Mouse (Mus musculus): ENCODE results near the gene Aldh3b1. TPM values are rescaled to one million over a fixed set of nuclear protein-coding genes. Genes with fewer than 3 reads are reported as not detected.

Aldh3b1 gene
- polyA plus RNA-seq, 1 experiment from 2014 or later, result 2.3 TPM

GRCm38 (mm10) chr19:3912337-3913204 is 17.0 kb downstream of the Aldh3b1 start, which contains the start of gene Ndufs8:
TSS of gene Ndufs8 (minus strand) at chr19:3912774.
- peak within 1 kb of the TSS; percentile 53 for H3K9ac ChIP-seq (ENCODE audit: low read length)
- peaks cover 15% of the 10 kb centered on the region for H3K4me1 ChIP-seq (replicated peaks; ENCODE audit: control insufficient read depth, insufficient read depth, low read length)
- WGBS, result under 1% methylated on average over 43 of the region's 43 CpGs
- peaks cover 33% of the 10 kb centered on the region for H3K36me3 ChIP-seq (ENCODE audit: control insufficient read depth, insufficient read depth, low read length)
- H3K9me3 ChIP-seq (ENCODE audit: control insufficient read depth, low read length), result no peaks in the 10 kb centered on the region
- peak within 1 kb of the TSS; percentile 63 for H3K4me3 ChIP-seq (ENCODE audit: low read depth, low read length)
- peak within 1 kb of the TSS; percentile 77 for H3K4me2 ChIP-seq (ENCODE audit: low read length)
- DNase-seq (ENCODE audit: low spot score) (peak; percentile 92), ATAC-seq (replicated peaks; ENCODE audit: low FRiP score, low TSS enrichment, low read depth) (peak; percentile 98)
- peak within 1 kb of the TSS; percentile 72; the same call in 1 of the 2 replicates for H3K27ac ChIP-seq (ENCODE audit: low read depth)
- H3K27me3 ChIP-seq (replicated peaks; ENCODE audit: control insufficient read depth, insufficient read depth, low read length), result no peaks in the 10 kb centered on the region

- ATAC-seq (replicated peaks; ENCODE audit: low FRiP score, low TSS enrichment, low read depth), result no peak
- Histone ChIP-seq H3K27ac (ENCODE audit: low read depth) (no peak overlapping the region), H3K4me3 (ENCODE audit: low read depth, low read length) (no peak overlapping the region), H3K9me3 (ENCODE audit: control insufficient read depth, low read length) (no peaks in the 10 kb centered on the region), H3K9ac (ENCODE audit: low read length) (no peak overlapping the region), H3K4me2 (ENCODE audit: low read length) (no peak overlapping the region), H3K4me1 (replicated peaks; ENCODE audit: control insufficient read depth, insufficient read depth, low read length) (peaks cover 32% of the 10 kb centered on the region), H3K27me3 (replicated peaks; ENCODE audit: control insufficient read depth, insufficient read depth, low read length) (no peaks in the 10 kb centered on the region), H3K36me3 (ENCODE audit: control insufficient read depth, insufficient read depth, low read length) (peaks cover 33% of the 10 kb centered on the region)
- WGBS, result 83% methylated on average over 5 of the region's 5 CpGs
- DNase-seq (ENCODE audit: low spot score), result no peak
Measured at GRCm38 (mm10) chr19:3910206-3910605, 19.4 kb downstream of the Aldh3b1 start.

GRCm38 (mm10) chr19:3907876-3908660 is 21.5 kb downstream of the Aldh3b1 start:
- 83% methylated on average over 8 of the region's 8 CpGs for WGBS
- ATAC-seq (replicated peaks; ENCODE audit: low FRiP score, low TSS enrichment, low read depth), result no peak
- H3K27me3 ChIP-seq (replicated peaks; ENCODE audit: control insufficient read depth, insufficient read depth, low read length), result no peaks in the 10 kb centered on the region
- H3K4me3 ChIP-seq (ENCODE audit: low read depth, low read length), result no peak overlapping the region
- no peak overlapping the region for H3K27ac ChIP-seq (ENCODE audit: low read depth)
- no peak for DNase-seq (ENCODE audit: low spot score)
- H3K36me3 ChIP-seq (ENCODE audit: control insufficient read depth, insufficient read depth, low read length), result peaks cover 41% of the 10 kb centered on the region
- H3K9me3 ChIP-seq (ENCODE audit: control insufficient read depth, low read length), result no peaks in the 10 kb centered on the region
- H3K4me2 ChIP-seq (ENCODE audit: low read length), result peak overlapping the region; percentile 84
- H3K4me1 ChIP-seq (replicated peaks; ENCODE audit: control insufficient read depth, insufficient read depth, low read length), result peaks cover 28% of the 10 kb centered on the region
- H3K9ac ChIP-seq (ENCODE audit: low read length), result no peak overlapping the region

GRCm38 (mm10) chr19:3906795-3907786 is 22.5 kb downstream of the Aldh3b1 start, which contains the start of gene Tcirg1:
TSS of gene Tcirg1 (minus strand) at chr19:3907133.
- peak; percentile 86 for ATAC-seq (replicated peaks; ENCODE audit: low FRiP score, low TSS enrichment, low read depth)
- Histone ChIP-seq H3K27me3 (replicated peaks; ENCODE audit: control insufficient read depth, insufficient read depth, low read length) (no peaks in the 10 kb centered on the region), H3K9me3 (ENCODE audit: control insufficient read depth, low read length) (no peaks in the 10 kb centered on the region), H3K9ac (ENCODE audit: low read length) (peak within 1 kb of the TSS; percentile 65), H3K4me3 (ENCODE audit: low read depth, low read length) (peak within 1 kb of the TSS; percentile 79), H3K4me1 (replicated peaks; ENCODE audit: control insufficient read depth, insufficient read depth, low read length) (peaks cover 28% of the 10 kb centered on the region), H3K27ac (ENCODE audit: low read depth) (peak within 1 kb of the TSS; percentile 59; the same call in 1 of the 2 replicates), H3K36me3 (ENCODE audit: control insufficient read depth, insufficient read depth, low read length) (peaks cover 51% of the 10 kb centered on the region), H3K4me2 (ENCODE audit: low read length) (peak within 1 kb of the TSS; percentile 84)
- DNase-seq (ENCODE audit: low spot score), result peak; percentile 88
- 3% methylated on average over 36 of the region's 36 CpGs for WGBS

GRCm38 (mm10) chr19:3906326-3906725 is 23.3 kb downstream of the Aldh3b1 start:
- peak overlapping the region; percentile 65 for H3K9ac ChIP-seq (ENCODE audit: low read length)
- H3K4me3 ChIP-seq (ENCODE audit: low read depth, low read length), result peak overlapping the region; percentile 79
- peak overlapping the region; percentile 59; the same call in 1 of the 2 replicates for H3K27ac ChIP-seq (ENCODE audit: low read depth)
- DNase-seq (ENCODE audit: low spot score), result no peak
- H3K4me2 ChIP-seq (ENCODE audit: low read length), result peak overlapping the region; percentile 84
- H3K27me3 ChIP-seq (replicated peaks; ENCODE audit: control insufficient read depth, insufficient read depth, low read length), result no peaks in the 10 kb centered on the region
- 31% methylated on average over 10 of the region's 10 CpGs for WGBS
- peaks cover 23% of the 10 kb centered on the region for H3K4me1 ChIP-seq (replicated peaks; ENCODE audit: control insufficient read depth, insufficient read depth, low read length)
- ATAC-seq (replicated peaks; ENCODE audit: low FRiP score, low TSS enrichment, low read depth), result peak; percentile 4
- H3K9me3 ChIP-seq (ENCODE audit: control insufficient read depth, low read length), result no peaks in the 10 kb centered on the region
- H3K36me3 ChIP-seq (ENCODE audit: control insufficient read depth, insufficient read depth, low read length), result peaks cover 59% of the 10 kb centered on the region

GRCm38 (mm10) chr19:3905261-3905969 is 24.2 kb downstream of the Aldh3b1 start:
- H3K4me2 ChIP-seq (ENCODE audit: low read length), result peak overlapping the region; percentile 84
- peak overlapping the region; percentile 65 for H3K9ac ChIP-seq (ENCODE audit: low read length)
- no peaks in the 10 kb centered on the region for H3K9me3 ChIP-seq (ENCODE audit: control insufficient read depth, low read length)
- DNase-seq (ENCODE audit: low spot score) (peak; percentile 65), ATAC-seq (replicated peaks; ENCODE audit: low FRiP score, low TSS enrichment, low read depth) (no peak)
- peak overlapping the region; percentile 79 for H3K4me3 ChIP-seq (ENCODE audit: low read depth, low read length)
- peak overlapping the region; percentile 22; the same call in 1 of the 2 replicates for H3K27ac ChIP-seq (ENCODE audit: low read depth)
- no peaks in the 10 kb centered on the region for H3K27me3 ChIP-seq (replicated peaks; ENCODE audit: control insufficient read depth, insufficient read depth, low read length)
- 23% methylated on average over 6 of the region's 6 CpGs for WGBS
- peaks cover 53% of the 10 kb centered on the region for H3K36me3 ChIP-seq (ENCODE audit: control insufficient read depth, insufficient read depth, low read length)
- H3K4me1 ChIP-seq (replicated peaks; ENCODE audit: control insufficient read depth, insufficient read depth, low read length), result peaks cover 23% of the 10 kb centered on the region

- Histone ChIP-seq H3K36me3 (ENCODE audit: control insufficient read depth, insufficient read depth, low read length) (peaks cover 42% of the 10 kb centered on the region), H3K27ac (ENCODE audit: low read depth) (no peak overlapping the region), H3K9me3 (ENCODE audit: control insufficient read depth, low read length) (no peaks in the 10 kb centered on the region), H3K4me2 (ENCODE audit: low read length) (peak overlapping the region; percentile 84; the same call in 1 of the 2 replicates), H3K27me3 (replicated peaks; ENCODE audit: control insufficient read depth, insufficient read depth, low read length) (no peaks in the 10 kb centered on the region), H3K9ac (ENCODE audit: low read length) (no peak overlapping the region), H3K4me1 (replicated peaks; ENCODE audit: control insufficient read depth, insufficient read depth, low read length) (peaks cover 23% of the 10 kb centered on the region), H3K4me3 (ENCODE audit: low read depth, low read length) (no peak overlapping the region)
- no peak for DNase-seq (ENCODE audit: low spot score)
- ATAC-seq (replicated peaks; ENCODE audit: low FRiP score, low TSS enrichment, low read depth), result no peak
- 76% methylated on average over 10 of the region's 10 CpGs for WGBS
Measured at GRCm38 (mm10) chr19:3904363-3904675, 25.3 kb downstream of the Aldh3b1 start.
